Mouse (Mus musculus): ENCODE measurements around the gene Ngdn. TPM values are rescaled to one million over a fixed set of nuclear protein-coding genes. Genes with fewer than 3 reads are reported as not detected.

The Ngdn gene
- polyA plus RNA-seq, 1 experiment from 2014 or later, result 83.9 TPM

DNA sequence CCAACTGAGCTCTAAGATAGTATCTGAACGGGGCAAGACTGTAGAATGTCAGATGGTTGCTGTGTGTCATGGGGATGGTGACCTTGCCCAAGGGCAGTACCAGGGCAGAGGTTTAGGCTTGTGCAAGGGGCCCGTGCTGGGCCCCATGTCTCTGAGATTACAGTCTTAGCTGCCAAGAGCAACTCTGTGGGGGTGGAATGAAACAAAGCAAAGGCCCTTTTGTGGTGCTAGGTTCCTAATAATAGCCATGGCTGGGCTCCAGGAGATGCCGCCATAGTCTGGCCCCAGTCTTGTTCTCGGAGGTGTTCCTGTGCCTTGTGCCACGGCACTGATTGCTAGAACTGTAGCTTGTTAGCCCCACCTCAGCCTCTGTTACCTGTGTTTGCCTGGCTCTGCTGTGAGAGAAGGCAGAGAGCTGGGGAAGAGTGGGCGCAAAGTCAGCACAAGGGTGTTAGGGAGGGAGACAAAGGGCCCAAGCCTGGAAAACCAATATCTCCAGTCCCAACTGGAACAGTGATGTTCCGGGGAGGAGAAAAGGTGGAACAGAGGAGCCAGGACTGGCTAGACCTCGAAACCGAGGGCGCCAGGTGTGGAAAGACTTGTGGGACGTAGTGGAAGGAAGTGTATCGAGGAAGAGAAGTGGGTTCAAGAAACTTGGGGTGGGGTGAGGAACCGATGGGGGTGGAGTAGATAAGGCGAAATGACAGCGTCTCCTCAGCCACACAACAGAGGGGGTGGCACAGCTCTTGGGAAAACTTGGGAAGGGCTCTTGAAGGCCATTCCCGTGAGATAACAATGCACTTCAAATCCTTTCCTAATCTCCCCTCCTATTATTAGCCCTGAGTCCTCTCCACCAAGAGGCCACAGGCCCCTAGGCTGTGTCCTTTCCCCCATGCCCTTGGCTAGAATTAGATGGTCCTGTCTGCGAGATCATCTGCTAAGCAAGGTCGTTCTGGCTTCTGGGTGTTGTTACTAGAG is 11.1 kb upstream of the Ngdn start:
- no peak for DNase-seq (ENCODE audit: low spot score)
- WGBS, result 83% methylated on average over 18 of the region's 18 CpGs
- no peak overlapping the region for H3K27ac ChIP-seq (ENCODE audit: low read depth, low read length)

DNA sequence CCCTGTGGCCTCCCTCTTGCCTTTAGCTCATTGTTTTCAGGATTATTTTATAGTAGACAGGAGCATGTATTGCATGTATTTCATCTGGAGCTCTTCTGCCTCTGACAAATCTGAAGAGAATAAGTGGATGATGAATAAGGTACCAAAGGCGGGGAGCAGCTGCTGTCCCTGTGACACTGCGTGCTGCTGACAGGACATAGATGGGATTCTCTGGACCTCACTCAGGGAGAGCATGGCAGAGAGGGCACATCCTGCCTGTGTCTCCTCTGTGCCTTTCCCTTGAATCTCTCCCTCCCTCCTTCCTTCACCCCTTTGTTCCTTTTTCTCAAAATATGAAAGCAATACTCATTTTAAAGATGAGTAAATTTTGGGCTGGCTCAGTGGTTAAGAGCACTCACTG is 9.7 kb upstream of the Ngdn start:
- Histone ChIP-seq H3K4me2 (ENCODE audit: low read depth) (no peak overlapping the region), H3K9me3 (ENCODE audit: control insufficient read depth, low read length) (no peaks in the 10 kb centered on the region), H3K27me3 (ENCODE audit: control insufficient read depth, insufficient read depth, low read length) (no peaks in the 10 kb centered on the region), H3K36me3 (ENCODE audit: control insufficient read depth, insufficient read depth, low read length) (no peaks in the 10 kb centered on the region), H3K4me3 (ENCODE audit: low read depth, low read length) (no peak overlapping the region), H3K4me1 (ENCODE audit: control insufficient read depth, insufficient read depth, low read length) (no peaks in the 10 kb centered on the region), H3K9ac (ENCODE audit: low read length) (no peak overlapping the region), H3K27ac (ENCODE audit: low read depth, low read length) (no peak overlapping the region)
- ATAC-seq (ENCODE audit: insufficient read depth, low FRiP score, low TSS enrichment), result no peak
- no peak for DNase-seq (ENCODE audit: low spot score)
- WGBS, result 69% methylated on average over 2 of the region's 2 CpGs

More for the DNA sequence above, 11.1 kb upstream of the Ngdn start:
- Histone ChIP-seq H3K27me3 (ENCODE audit: control insufficient read depth, insufficient read depth, low read length) (no peaks in the 10 kb centered on the region), H3K4me3 (ENCODE audit: low read depth, low read length) (no peak overlapping the region), H3K9ac (ENCODE audit: low read length) (no peak overlapping the region), H3K4me2 (ENCODE audit: low read depth) (no peak overlapping the region), H3K4me1 (ENCODE audit: control insufficient read depth, insufficient read depth, low read length) (no peaks in the 10 kb centered on the region), H3K9me3 (ENCODE audit: control insufficient read depth, low read length) (no peaks in the 10 kb centered on the region), H3K36me3 (ENCODE audit: control insufficient read depth, insufficient read depth, low read length) (no peaks in the 10 kb centered on the region)
- ATAC-seq (ENCODE audit: insufficient read depth, low FRiP score, low TSS enrichment), result no peak

DNA sequence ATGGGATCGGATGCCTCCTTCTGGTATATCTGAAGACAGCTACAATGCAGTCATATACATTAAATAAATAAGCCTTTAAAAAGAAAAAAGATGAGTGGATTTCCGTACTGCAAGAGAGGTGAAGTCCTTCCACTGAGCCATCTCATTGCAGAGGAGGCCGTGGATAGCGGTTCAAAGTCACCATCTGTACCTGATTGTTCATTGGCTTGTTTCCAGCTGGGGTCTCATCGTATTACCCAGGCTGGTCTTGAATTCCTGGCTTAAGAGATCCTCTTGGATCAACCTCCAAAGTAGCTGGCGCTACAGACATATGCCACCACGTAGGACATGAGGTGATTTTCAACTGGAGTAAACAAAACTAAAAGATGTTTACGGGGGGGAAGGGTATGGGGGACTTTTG is 9.3 kb upstream of the Ngdn start:
- Histone ChIP-seq H3K36me3 (ENCODE audit: control insufficient read depth, insufficient read depth, low read length) (no peaks in the 10 kb centered on the region), H3K27ac (ENCODE audit: low read depth, low read length) (no peak overlapping the region), H3K4me2 (ENCODE audit: low read depth) (no peak overlapping the region), H3K9ac (ENCODE audit: low read length) (no peak overlapping the region), H3K4me1 (ENCODE audit: control insufficient read depth, insufficient read depth, low read length) (no peaks in the 10 kb centered on the region), H3K9me3 (ENCODE audit: control insufficient read depth, low read length) (no peaks in the 10 kb centered on the region), H3K27me3 (ENCODE audit: control insufficient read depth, insufficient read depth, low read length) (no peaks in the 10 kb centered on the region), H3K4me3 (ENCODE audit: low read depth, low read length) (no peak overlapping the region)
- ATAC-seq (ENCODE audit: insufficient read depth, low FRiP score, low TSS enrichment) (no peak), DNase-seq (ENCODE audit: low spot score) (no peak)
- WGBS, result 88% methylated on average over 8 of the region's 8 CpGs

DNA sequence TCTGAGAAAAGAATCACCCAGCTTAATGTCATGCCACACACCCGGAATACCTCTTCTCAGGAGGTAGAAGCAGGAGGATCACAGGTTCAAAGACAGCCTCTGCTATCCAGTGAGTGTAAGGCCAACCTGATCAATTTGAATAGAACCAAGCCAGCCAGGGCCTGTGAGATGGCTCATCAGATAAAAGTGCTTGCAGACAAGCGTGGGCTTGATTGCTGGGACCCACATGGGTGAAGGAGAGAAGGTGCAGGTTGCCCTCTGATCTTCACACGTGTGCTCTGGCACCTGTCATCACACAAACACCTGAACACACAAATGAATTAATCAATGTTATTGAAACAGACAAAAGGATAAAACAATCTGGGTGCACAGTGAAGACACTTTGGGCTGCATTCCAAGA is 8.7 kb upstream of the Ngdn start:
- Histone ChIP-seq H3K27ac (ENCODE audit: low read depth, low read length) (no peak overlapping the region), H3K9ac (ENCODE audit: low read length) (no peak overlapping the region), H3K36me3 (ENCODE audit: control insufficient read depth, insufficient read depth, low read length) (no peaks in the 10 kb centered on the region), H3K9me3 (ENCODE audit: control insufficient read depth, low read length) (no peaks in the 10 kb centered on the region), H3K4me1 (ENCODE audit: control insufficient read depth, insufficient read depth, low read length) (no peaks in the 10 kb centered on the region), H3K4me3 (ENCODE audit: low read depth, low read length) (no peak overlapping the region), H3K4me2 (ENCODE audit: low read depth) (no peak overlapping the region), H3K27me3 (ENCODE audit: control insufficient read depth, insufficient read depth, low read length) (no peaks in the 10 kb centered on the region)
- no peak for DNase-seq (ENCODE audit: low spot score)
- 63% methylated on average over 3 of the region's 3 CpGs for WGBS
- ATAC-seq (ENCODE audit: insufficient read depth, low FRiP score, low TSS enrichment), result no peak

DNA sequence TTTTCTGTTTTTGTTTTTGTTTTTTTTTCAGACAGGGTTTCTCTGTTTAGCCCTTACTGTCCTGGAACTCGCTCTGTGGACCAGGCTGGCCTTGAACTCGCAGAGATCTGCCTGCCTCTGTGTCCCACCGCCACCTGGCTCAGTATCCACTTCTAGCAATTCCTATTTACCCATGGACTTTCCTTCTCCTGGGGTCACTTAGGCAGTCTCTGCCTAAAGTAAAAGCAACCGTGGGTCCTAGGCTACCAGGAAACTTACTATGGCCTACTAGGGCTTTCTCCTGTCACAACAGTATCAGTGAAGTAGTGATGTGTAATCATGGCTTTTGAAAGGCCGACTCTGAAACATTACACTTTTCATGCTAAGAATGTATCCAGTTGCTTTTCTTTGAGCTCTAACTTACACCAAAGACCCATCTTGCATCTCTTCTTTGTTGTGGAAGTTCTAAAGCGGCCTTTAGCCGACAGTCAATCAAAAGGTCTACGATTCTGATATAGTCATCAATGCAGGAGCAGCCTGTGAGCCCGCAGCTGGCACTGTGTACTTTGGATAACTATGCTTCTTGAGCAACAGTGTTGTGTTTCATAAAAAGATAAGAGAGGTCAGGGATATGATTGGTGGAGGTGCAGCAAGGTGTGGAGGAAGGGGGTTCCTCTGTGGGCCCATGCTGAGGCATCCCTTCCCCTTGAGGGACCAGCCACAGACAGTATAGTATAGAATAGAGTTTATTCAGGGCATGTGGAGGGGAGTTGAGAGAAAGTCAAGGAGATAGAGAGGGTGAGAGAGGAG is 7.9 kb upstream of the Ngdn start:
- Histone ChIP-seq H3K27ac (ENCODE audit: low read depth, low read length) (no peak overlapping the region), H3K4me3 (ENCODE audit: low read depth, low read length) (no peak overlapping the region), H3K4me1 (ENCODE audit: control insufficient read depth, insufficient read depth, low read length) (no peaks in the 10 kb centered on the region), H3K9me3 (ENCODE audit: control insufficient read depth, low read length) (no peaks in the 10 kb centered on the region), H3K36me3 (ENCODE audit: control insufficient read depth, insufficient read depth, low read length) (no peaks in the 10 kb centered on the region), H3K9ac (ENCODE audit: low read length) (no peak overlapping the region), H3K27me3 (ENCODE audit: control insufficient read depth, insufficient read depth, low read length) (no peaks in the 10 kb centered on the region), H3K4me2 (ENCODE audit: low read depth) (no peak overlapping the region)
- ATAC-seq (ENCODE audit: insufficient read depth, low FRiP score, low TSS enrichment), result no peak
- DNase-seq (ENCODE audit: low spot score), result no peak
- WGBS, result 88% methylated on average over 9 of the region's 9 CpGs

DNA sequence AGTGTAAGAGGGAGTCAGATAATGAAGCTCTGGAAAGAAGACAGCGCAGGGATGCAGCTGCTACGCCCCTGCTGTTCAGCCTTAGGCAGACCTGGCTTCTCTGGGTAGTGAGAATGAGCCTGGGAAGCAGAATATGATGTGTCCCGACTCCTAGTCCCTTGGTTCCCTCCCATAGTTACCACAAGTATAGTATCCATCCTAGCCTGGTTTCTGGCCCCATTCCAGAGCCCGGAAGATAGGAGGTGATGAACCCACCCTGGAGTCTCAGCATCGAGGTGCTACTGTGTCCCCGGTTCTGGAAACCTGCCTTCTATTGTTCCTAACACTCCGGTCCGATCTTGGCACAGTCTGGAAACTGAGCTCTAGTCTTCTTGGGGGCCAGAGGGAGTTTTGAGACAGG is 6.8 kb upstream of the Ngdn start:
- Histone ChIP-seq H3K9ac (ENCODE audit: low read length) (no peak overlapping the region), H3K4me2 (ENCODE audit: low read depth) (no peak overlapping the region), H3K9me3 (ENCODE audit: control insufficient read depth, low read length) (no peaks in the 10 kb centered on the region), H3K4me1 (ENCODE audit: control insufficient read depth, insufficient read depth, low read length) (no peaks in the 10 kb centered on the region), H3K27me3 (ENCODE audit: control insufficient read depth, insufficient read depth, low read length) (no peaks in the 10 kb centered on the region), H3K4me3 (ENCODE audit: low read depth, low read length) (no peak overlapping the region), H3K36me3 (ENCODE audit: control insufficient read depth, insufficient read depth, low read length) (no peaks in the 10 kb centered on the region), H3K27ac (ENCODE audit: low read depth, low read length) (no peak overlapping the region)
- ATAC-seq (ENCODE audit: insufficient read depth, low FRiP score, low TSS enrichment) (no peak), DNase-seq (ENCODE audit: low spot score) (no peak)
- 80% methylated on average over 8 of the region's 8 CpGs for WGBS

DNA sequence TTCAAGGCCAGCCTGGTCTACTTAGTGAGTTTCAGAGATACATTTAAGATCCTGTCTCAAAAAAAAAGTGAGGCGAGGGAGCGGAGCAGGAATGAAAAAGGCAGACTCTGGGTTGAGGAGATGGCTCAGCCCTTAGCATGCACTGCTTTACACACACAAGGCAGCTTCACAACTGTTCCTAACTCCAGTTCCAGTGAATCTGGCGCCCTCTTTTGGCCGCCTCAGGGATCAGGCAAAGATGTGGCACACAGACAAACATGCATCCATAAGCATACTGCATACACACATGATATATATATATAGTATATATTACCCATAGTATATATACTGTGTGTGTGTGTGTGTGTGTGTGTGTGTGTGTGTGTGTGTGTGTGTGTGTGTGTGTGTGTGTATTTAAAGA is 4.1 kb upstream of the Ngdn start:
- DNase-seq (ENCODE audit: low spot score) (no peak), ATAC-seq (ENCODE audit: insufficient read depth, low FRiP score, low TSS enrichment) (no peak)
- no peak overlapping the region for H3K4me3 ChIP-seq (ENCODE audit: low read depth, low read length)
- H3K27ac ChIP-seq (ENCODE audit: low read depth, low read length), result no peak overlapping the region
- H3K9me3 ChIP-seq (ENCODE audit: control insufficient read depth, low read length), result no peaks in the 10 kb centered on the region
- H3K9ac ChIP-seq (ENCODE audit: low read length), result no peak overlapping the region
- H3K36me3 ChIP-seq (ENCODE audit: control insufficient read depth, insufficient read depth, low read length), result no peaks in the 10 kb centered on the region
- no peaks in the 10 kb centered on the region for H3K4me1 ChIP-seq (ENCODE audit: control insufficient read depth, insufficient read depth, low read length)
- no peak overlapping the region for H3K4me2 ChIP-seq (ENCODE audit: low read depth)
- H3K27me3 ChIP-seq (ENCODE audit: control insufficient read depth, insufficient read depth, low read length), result no peaks in the 10 kb centered on the region
- 56% methylated on average over 4 of the region's 4 CpGs for WGBS

DNA sequence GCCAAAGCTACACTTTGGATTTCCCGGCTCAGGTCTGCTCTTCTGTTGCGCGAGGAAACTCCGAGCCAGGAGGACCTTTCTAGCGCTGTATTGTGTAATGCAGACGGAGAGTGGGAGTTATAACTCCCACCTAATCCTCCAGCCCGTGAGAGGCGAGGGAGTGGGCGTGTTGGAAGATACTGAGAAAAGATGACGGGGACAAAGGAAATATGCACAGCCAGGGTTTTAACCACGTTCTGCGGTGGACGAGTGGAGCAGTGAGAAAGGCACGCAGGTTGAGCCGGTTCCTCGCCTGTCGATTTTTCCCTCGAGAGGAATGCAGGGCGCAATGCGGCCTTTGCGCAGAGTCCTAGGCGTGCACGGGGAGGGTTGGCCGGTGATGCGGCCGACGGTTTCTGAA is 663 bp upstream of the Ngdn start:
- no peaks in the 10 kb centered on the region for H3K36me3 ChIP-seq (ENCODE audit: control insufficient read depth, insufficient read depth, low read length)

More for the DNA sequence above, 663 bp upstream of the Ngdn start:
- H3K9ac ChIP-seq (ENCODE audit: low read length), result peak overlapping the region; percentile 81
- no peaks in the 10 kb centered on the region for H3K27me3 ChIP-seq (ENCODE audit: control insufficient read depth, insufficient read depth, low read length)
- H3K4me2 ChIP-seq (ENCODE audit: low read depth), result peak overlapping the region; percentile 70
- 2% methylated on average over 27 of the region's 27 CpGs for WGBS
- no peak for DNase-seq (ENCODE audit: low spot score)
- peak overlapping the region; percentile 88 for H3K27ac ChIP-seq (ENCODE audit: low read depth, low read length)
- peak overlapping the region; percentile 82 for H3K4me3 ChIP-seq (ENCODE audit: low read depth, low read length)
- H3K9me3 ChIP-seq (ENCODE audit: control insufficient read depth, low read length), result no peaks in the 10 kb centered on the region
- peak; percentile 32 for ATAC-seq (ENCODE audit: insufficient read depth, low FRiP score, low TSS enrichment)
- no peaks in the 10 kb centered on the region for H3K4me1 ChIP-seq (ENCODE audit: control insufficient read depth, insufficient read depth, low read length)

Measured in neural tube, embryonic 11.5 days (tissue).